Mouse (Mus musculus) forebrain, embryonic 15.5 days (tissue): Measurements from ENCODE around the gene Gm28778. TPM values are rescaled to one million over a fixed set of nuclear protein-coding genes. Genes with fewer than 3 reads are reported as not detected.
"Not testable (repeated sequence)": the region's sequence is repeated elsewhere in the genome, so short reads cannot be mapped to it uniquely, and the experiment has no call there.

Experiments
- ATAC-seq: fragments of 200-750 bp; cut with Nextera tagmentation; replicated peaks from 2 replicates; pipeline ENCODE4 v1.8.0; 2017; ENCODE audit warnings: mild to moderate bottlenecking, moderate TSS enrichment, moderate library complexity
- H3K27ac ChIP-seq: fragments of 300-500 bp; sonication (generic); replicated peaks from 2 replicates; pipeline ENCODE4 v1.5.1; 2015; ENCODE audit warnings: mild to moderate bottlenecking, inconsistent platforms
- H3K27me3 ChIP-seq: fragments of 300-500 bp; sonication (generic); 2 replicates; pipeline ENCODE4 v1.6.1; 2015; ENCODE audit warnings: inconsistent platforms
- H3K36me3 ChIP-seq: fragments of 300-500 bp; sonication (generic); 2 replicates; pipeline ENCODE4 v1.6.1; 2015; ENCODE audit warnings: mild to moderate bottlenecking, inconsistent platforms
- H3K4me1 ChIP-seq: fragments of 300-500 bp; sonication (generic); 2 replicates; pipeline ENCODE4 v1.6.1; 2015; ENCODE audit warnings: inconsistent platforms
- H3K4me2 ChIP-seq: fragments of 300-500 bp; sonication (generic); replicated peaks from 2 replicates; pipeline ENCODE4 v1.6.1; 2015; ENCODE audit warnings: mild to moderate bottlenecking, inconsistent platforms
- H3K4me3 ChIP-seq: fragments of 300-500 bp; sonication (generic); 2 replicates; pipeline ENCODE4 v1.5.1; 2015; ENCODE audit warnings: mild to moderate bottlenecking, inconsistent platforms
- H3K9ac ChIP-seq: fragments of 300-500 bp; sonication (generic); replicated peaks from 2 replicates; pipeline ENCODE4 v1.6.1; 2015; ENCODE audit warnings: mild to moderate bottlenecking, inconsistent platforms
- H3K9me3 ChIP-seq: fragments of 300-500 bp; sonication (generic); 2 replicates; pipeline ENCODE4 v1.6.1; 2016; ENCODE audit warnings: inconsistent platforms
- WGBS: fragments of 180-500 bp; shearing (Covaris S2); methylation state at CpG from one replicate; pipeline ENCODE4 v1.1.7; 2015; ENCODE audit warnings: mixed read lengths; 5-methylcytosine and 5-hydroxymethylcytosine counted together
- polyA plus RNA-seq: library from polyadenylated mRNA; unstranded; fragments of >200 nt; fragmentation: Nextera tagmentation; extraction: Ambion mirVana; gene quantifications from 2 replicates; pipeline ENCODE4 v1.2.1, GENCODE M21; 2015

The Gm28778 gene
- polyA plus RNA-seq, 1 experiment from 2014 or later = not detected

GRCm38 (mm10) chr1:53333527-53333926 lies 36.6 kb downstream of the Gm28778 start:
- not testable (repeated sequence) for H3K4me2 ChIP-seq, ATAC-seq, H3K4me1 ChIP-seq, H3K27me3 ChIP-seq, H3K36me3 ChIP-seq, H3K27ac ChIP-seq, H3K4me3 ChIP-seq, H3K9ac ChIP-seq, H3K9me3 ChIP-seq
- 88% methylated on average over 5 of the region's 5 CpGs for WGBS

DNA sequence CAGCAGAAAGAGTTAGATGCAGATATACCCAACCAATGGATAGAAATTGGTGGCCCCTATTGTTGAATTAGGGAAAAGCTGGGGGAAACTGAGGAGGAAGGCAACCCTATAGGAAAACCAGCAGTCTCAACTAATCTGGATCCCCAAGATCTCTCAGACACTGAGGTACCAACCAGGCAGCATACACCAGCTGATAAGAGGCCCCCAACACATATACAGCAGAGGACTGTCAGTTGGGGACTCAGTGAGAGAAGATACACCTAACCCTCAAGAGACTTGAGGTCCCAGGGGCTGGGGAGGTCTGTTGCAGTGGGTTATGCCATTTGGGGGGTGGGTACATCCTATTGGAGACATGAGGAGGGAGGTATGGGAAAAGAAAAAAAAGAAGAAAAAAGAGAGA lies 38.6 kb downstream of the Gm28778 start:
- Histone ChIP-seq H3K9ac (no peak overlapping the region), H3K36me3 (peaks cover 3% of the 10 kb centered on the region; the same call in 1 of the 2 replicates), H3K4me1 (no peaks in the 10 kb centered on the region), H3K4me2 (no peak overlapping the region), H3K27me3 (no peaks in the 10 kb centered on the region), H3K27ac (no peak overlapping the region), H3K9me3 (no peaks in the 10 kb centered on the region), H3K4me3 (no peak overlapping the region)
- no peak for ATAC-seq

DNA sequence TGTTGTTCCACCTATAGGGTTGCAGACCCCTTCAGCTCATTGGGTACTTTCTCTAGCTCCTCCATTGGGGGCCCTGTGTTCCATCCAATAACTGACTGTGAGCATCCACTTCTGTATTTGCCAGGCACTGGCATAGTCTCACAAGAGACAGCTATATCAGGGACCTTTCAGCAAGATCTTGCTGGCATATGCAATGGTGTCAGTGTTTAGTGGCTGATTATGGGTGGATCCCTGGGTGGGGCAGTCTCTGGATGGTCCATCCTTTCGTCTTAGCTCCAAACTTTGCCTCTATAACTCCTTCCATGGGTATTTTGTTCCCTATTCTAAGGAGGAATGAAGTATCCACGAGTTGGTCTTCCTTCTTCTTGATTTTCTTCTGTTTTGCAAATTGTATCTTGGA lies 40.5 kb downstream of the Gm28778 start:
- peaks cover 21% of the 10 kb centered on the region for H3K36me3 ChIP-seq
- H3K9me3 ChIP-seq = 0 out of 2 replicates have a peak, but pooled peaks cover 11% of the 10 kb centered on the region
- 76% methylated on average over 2 of the region's 2 CpGs for WGBS
- H3K27ac ChIP-seq, H3K4me1 ChIP-seq, H3K4me3 ChIP-seq, H3K27me3 ChIP-seq, H3K9ac ChIP-seq, ATAC-seq, H3K4me2 ChIP-seq: not testable (repeated sequence)

GRCm38 (mm10) chr1:53341071-53341470 lies 44.2 kb downstream of the Gm28778 start:
- WGBS = 100% methylated on average over 2 of the region's 2 CpGs
- no peak for ATAC-seq
- Histone ChIP-seq H3K27me3 (no peaks in the 10 kb centered on the region), H3K27ac (no peak overlapping the region), H3K4me2 (no peak overlapping the region), H3K4me1 (no peaks in the 10 kb centered on the region), H3K9ac (no peak overlapping the region), H3K9me3 (0 out of 2 replicates have a peak, but pooled peaks cover 11% of the 10 kb centered on the region), H3K4me3 (no peak overlapping the region), H3K36me3 (peaks cover 50% of the 10 kb centered on the region)

GRCm38 (mm10) chr1:53352327-53353261 lies 55.7 kb downstream of the Gm28778 start, which contains the start of the genes Asdurf, Gm28551 and Asnsd1:
Asdurf (minus strand) TSS chr1:53352619.
Gm28551 (minus strand) TSS chr1:53352667.
Asnsd1 (minus strand) TSS chr1:53352752.
- H3K4me3 ChIP-seq = peak within 1 kb of the TSS; percentile 88
- peaks cover 6% of the 10 kb centered on the region; the same call in 1 of the 2 replicates for H3K9me3 ChIP-seq
- peak within 1 kb of the TSS; percentile 96 for H3K9ac ChIP-seq
- H3K4me1 ChIP-seq = peaks cover 9% of the 10 kb centered on the region
- H3K27me3 ChIP-seq = no peaks in the 10 kb centered on the region
- H3K27ac ChIP-seq = peak within 1 kb of the TSS; percentile 88
- H3K4me2 ChIP-seq = peak within 1 kb of the TSS; percentile 54
- ATAC-seq = peak; percentile 100
- peaks cover 17% of the 10 kb centered on the region for H3K36me3 ChIP-seq
- WGBS = under 1% methylated on average over 43 of the region's 44 CpGs

DNA sequence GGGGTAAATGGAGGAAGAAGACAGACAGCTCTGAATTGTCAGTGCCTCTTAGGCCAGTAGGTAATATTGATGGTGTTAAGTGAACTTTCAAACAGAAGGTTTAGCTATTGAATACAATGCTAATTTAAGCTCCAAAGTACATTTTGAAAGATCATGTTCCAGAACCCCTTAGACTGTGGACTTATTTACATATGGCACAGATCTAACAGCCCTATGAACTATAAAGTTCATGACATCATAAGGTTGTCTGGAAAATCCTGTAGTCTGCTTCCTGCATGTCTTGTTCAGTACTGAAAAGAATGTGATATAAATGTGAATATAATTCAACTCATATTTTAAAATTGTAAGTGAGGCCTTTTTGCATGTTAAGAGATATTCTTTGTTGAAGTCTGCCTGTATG lies 62.1 kb downstream of the Gm28778 start:
- no peak for ATAC-seq
- Histone ChIP-seq H3K4me1 (no peaks in the 10 kb centered on the region), H3K36me3 (no peaks in the 10 kb centered on the region), H3K27me3 (no peaks in the 10 kb centered on the region), H3K9ac (no peak overlapping the region), H3K27ac (no peak overlapping the region), H3K4me2 (no peak overlapping the region), H3K4me3 (no peak overlapping the region), H3K9me3 (peaks cover 5% of the 10 kb centered on the region; the same call in 1 of the 2 replicates)

Other genes with a start within 250 kb of the Gm28778 start
- 0.52 and 0.66 TPM in 2 replicates for gene Mstn, start 235.5 kb upstream of the Gm28778 start, polyA plus RNA-seq
- not detected in 2 replicates for gene 1700019A02Rik, start 109.5 kb upstream of the Gm28778 start, polyA plus RNA-seq
- 11.2 and 11.5 TPM in 2 replicates for gene Pms1, start 93 bp upstream of the Gm28778 start, polyA plus RNA-seq
- gene Ormdl1, start within 50 bp of the Gm28778 start, polyA plus RNA-seq = 55.7 and 56.5 TPM in 2 replicates
- gene Osgepl1, start 16.5 kb downstream of the Gm28778 start, polyA plus RNA-seq = 22.1 and 23.5 TPM in 2 replicates
- gene Asdurf, start 55.5 kb downstream of the Gm28778 start, polyA plus RNA-seq = 2.7 and 11.7 TPM in 2 replicates
- 1.8 and 2.0 TPM in 2 replicates for gene Gm28551, start 55.6 kb downstream of the Gm28778 start, polyA plus RNA-seq
- 57.7 and 59.0 TPM in 2 replicates for gene Asnsd1, start 55.6 kb downstream of the Gm28778 start, polyA plus RNA-seq